Mouse (Mus musculus): ENCODE results near the gene Cfap44.
A peak's percentile ranks its signal among the peaks of the same experiment; 100 is the strongest.

The Cfap44 gene

DNA sequence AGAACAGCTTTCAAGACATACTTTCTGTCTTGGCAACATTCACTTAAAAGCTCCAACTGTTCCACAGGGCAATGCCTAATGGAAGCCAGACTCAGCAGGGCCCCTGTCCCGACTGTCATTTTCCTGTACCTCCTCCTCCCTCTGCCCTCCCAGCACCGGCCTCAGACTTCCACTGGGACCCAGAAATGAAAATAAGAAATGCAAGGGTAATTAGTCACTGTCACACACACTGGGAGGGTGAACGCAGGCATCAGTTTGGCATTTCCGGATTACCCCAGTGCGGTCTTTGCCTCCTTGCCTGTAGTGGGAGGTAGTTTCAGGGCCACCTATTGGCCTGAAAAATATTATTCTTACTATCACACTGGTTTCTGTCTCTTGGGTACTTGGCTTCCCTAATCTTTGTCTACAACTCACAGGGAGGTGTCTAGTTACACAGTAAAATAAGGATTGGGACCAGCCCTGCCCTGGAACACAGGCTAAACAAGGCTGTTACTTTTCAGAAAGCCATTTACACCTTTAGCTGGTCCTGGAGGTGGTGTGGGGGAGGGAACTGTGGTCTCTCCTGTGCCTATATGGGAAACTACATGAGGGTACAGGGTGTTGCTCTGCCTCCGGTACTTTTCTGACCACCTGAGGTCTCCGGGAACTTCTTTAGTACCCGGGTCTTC is 100.0 kb downstream of the Cfap44 start:
- no peak for DNase-seq (ENCODE audit: low read depth, low spot score)

DNA sequence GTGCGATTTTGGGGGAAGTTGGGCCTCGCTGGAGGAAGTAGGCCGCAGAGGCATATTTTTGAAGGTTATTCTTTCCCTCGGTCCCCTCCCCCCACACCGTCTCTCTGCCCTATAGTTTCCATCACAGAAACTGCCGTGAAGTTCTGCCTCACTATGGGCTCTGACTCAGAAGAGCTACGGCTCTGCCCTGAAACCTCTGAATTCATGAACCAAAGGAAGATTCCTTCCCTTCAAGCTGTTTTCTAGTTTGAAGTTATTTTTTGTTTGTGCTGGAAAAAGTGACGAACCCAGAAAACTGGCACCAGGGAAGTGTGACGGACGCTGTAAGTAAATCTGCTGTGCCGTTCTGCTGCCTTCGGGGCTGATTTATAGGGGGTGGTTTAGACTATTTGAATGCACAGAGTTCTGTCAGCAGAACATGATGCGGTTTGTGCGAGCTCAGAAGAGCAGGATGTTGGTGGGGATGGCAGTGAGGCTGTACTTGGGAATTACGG is 102.4 kb downstream of the Cfap44 start:
- no peak for DNase-seq (ENCODE audit: low read depth, low spot score)

DNA sequence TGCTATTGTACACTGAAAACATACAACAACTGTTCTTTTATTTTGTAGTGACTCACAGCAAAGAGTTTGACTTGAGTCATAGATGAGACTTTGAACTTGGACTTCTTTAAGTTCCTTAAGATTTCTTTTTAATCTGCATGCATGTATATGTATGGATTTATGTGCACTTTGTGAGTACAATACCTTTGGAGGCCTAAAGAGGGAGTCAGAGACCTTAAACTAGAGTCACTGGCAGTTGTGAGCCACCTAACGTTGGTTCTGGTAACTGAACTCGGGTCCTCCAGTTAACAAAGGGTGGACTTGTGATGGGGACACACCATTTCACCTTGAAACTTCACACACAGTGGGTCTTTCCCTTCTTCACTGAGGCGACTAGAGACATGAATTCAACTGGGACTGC is 103.9 kb downstream of the Cfap44 start:
- no peak for DNase-seq (ENCODE audit: low read depth, low spot score)

DNA sequence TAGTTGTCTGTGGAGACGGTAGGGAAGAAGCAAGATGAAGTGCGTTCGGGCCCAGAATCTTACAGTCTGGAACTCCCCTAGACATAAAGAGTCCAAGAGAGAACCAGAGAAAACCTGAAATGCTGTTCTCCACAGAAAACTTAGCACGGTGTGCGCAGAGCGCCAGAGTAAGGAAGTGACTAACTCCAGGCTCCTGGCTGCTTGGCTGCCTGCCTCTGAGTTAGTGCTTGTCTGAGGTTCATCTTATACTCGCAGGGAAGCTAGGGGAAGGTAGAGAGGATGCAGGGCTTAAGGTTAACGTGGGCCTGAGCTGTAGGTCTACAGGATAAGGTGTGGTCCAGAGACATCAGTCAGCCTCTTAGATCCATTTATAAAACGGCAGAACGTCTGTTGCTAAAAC is 107.2 kb downstream of the Cfap44 start:
- DNase-seq (ENCODE audit: low read depth, low spot score) = no peak

DNA sequence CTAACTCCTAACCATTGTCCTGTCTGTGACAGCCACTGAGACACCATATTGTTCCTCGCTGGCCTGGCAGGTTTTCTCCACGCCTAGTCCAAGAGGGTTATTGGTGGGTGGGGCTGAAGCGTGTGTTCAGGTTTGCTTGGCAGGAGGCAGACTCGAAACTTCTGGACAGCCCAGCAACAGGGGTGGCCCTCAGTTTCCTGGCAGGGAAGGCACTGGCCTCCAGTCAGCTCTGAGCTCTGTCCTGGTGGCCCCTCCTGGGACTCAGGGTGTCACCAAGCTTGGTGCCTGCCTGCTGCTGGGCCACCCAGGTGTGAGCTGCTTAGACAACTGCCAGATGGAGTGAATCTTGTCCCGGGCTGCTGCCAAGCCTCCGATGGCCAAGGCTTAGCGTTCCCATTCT is 107.7 kb downstream of the Cfap44 start:
- no peak for DNase-seq (ENCODE audit: low read depth, low spot score)

DNA sequence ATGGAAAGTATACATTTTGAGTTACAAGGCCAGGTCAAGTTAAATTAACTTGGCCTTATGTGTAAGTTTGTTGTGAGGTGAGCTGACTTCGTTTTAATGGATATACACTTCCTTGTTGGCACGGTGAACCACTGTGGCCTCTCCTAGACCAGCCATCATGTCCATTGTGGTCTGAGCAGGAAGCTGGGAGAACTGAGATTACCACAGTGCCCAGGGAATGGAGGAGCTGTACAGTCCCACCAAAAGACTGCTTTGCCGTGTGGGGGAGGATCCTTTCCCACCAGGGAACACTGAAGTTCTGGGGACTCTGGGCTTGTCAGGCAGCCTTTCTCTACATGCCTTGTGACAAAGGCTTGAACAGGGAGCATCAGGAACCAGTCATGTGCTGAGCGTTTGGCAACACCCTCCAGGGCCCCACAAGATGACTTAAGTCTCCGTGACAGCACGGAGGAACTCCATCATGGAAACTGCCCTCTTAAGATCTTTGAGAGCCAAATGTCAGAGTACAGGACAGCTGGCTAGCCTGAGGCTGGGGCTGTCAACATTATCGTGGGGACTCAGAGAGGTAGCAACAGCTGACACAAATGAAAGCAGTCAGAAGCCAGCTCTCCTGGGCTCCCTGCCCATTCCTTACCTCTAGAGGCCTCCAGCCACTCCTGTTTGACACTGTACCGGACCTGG is 108.4 kb downstream of the Cfap44 start:
- DNase-seq (ENCODE audit: low read depth, low spot score) = peak; percentile 22

DNA sequence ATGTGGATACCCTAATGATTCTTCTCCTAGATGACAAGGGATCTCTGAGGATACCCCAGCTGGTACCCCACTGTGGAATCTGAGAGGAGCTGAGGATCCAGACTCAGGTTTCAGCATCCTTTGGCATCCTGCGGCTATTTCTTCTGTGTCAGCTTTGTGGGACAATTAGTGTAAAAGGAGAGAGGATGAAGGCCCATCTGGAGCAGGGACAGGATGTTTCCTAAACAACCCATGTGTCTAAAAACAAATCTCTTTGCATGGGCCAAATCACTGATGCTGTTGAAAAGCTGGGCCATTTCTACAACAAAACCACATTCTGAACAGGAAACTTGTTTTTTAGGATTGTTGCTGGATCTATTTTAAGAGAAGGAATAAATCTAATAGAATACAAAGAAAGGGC is 110.6 kb downstream of the Cfap44 start:
- DNase-seq (ENCODE audit: low read depth, low spot score) = no peak

DNA sequence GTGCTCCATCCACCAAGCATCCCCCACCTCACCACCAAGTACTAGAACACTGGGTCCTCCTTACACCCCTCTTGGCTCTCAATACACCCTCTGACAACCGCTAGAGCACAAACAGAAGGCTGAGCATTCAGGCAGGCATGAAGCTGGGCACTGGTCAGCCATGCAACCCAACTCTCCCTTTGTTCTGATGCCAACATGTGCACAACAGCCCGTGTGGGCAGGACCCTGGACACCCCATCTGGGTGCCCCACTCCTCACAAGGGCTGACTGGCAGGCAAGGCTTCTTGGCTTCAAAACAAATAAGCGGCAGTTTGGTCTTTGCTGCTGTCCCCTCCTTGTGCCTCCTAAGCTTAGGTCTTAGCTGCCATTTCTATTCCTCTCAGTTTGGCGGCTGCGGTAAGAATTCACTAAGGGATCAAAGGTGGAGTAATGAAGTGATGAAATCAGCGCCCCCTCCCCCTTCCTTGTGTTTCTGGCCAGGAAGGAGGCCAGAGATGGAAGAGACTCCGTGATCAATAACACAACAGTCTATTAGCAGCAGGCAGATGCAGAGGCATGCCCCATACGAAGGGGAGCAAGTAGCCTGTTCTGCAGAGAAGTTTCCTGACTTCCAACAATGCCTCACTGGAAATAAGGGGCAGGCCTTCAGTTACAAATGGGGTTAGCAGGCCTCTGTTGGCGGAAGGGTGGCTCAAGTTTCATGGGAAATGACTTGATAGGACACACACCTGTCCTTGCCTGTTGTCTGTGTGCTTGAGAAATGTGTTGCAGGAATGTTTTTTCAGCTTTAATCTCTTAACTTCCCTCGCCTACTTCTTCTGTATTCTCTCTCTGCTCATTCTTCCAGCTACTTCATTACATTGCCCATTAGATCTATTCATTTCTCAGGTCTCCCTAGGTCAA is 112.7 kb downstream of the Cfap44 start:
- no peak for DNase-seq (ENCODE audit: low read depth, low spot score)

DNA sequence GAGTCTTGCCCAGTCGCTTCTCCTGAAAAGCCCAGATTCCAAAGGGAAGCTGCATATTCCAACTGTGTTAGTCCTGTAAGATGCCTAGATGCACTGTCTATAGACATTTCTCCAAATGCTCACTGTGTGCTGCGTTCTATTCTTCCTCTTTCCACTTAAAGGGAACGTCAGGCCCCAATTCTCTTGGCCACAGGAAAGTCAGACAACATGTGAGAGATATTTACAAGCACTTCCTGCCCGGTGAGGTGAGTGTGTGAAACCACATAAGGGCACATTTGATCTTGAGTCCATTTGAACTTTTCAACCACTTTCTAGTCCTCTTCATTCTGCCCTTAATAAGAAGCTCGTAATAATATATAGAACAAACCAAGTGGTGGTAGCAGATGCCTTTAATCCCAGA is 113.4 kb downstream of the Cfap44 start:
- no peak for DNase-seq (ENCODE audit: low read depth, low spot score)

DNA sequence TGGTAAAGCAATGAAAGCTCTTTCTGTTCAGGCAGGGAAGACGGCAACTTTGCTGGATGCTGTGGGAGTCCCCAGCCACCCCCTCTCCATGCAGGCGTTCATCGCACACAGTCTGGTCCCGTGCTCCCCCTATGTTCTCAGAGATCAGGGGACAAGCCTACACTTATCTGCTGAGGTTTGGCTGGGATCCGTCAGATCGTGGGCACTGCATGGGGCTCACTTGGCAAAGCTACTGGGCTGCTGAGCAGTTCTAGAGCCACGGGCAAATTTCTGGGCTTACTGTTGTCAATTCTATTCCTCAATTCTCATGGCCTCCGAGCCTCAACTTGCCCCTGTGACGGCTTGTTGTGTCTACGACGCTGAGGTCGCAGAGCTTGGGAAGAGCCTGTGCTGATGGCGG is 114.2 kb downstream of the Cfap44 start:
- DNase-seq (ENCODE audit: low read depth, low spot score) = no peak

DNA sequence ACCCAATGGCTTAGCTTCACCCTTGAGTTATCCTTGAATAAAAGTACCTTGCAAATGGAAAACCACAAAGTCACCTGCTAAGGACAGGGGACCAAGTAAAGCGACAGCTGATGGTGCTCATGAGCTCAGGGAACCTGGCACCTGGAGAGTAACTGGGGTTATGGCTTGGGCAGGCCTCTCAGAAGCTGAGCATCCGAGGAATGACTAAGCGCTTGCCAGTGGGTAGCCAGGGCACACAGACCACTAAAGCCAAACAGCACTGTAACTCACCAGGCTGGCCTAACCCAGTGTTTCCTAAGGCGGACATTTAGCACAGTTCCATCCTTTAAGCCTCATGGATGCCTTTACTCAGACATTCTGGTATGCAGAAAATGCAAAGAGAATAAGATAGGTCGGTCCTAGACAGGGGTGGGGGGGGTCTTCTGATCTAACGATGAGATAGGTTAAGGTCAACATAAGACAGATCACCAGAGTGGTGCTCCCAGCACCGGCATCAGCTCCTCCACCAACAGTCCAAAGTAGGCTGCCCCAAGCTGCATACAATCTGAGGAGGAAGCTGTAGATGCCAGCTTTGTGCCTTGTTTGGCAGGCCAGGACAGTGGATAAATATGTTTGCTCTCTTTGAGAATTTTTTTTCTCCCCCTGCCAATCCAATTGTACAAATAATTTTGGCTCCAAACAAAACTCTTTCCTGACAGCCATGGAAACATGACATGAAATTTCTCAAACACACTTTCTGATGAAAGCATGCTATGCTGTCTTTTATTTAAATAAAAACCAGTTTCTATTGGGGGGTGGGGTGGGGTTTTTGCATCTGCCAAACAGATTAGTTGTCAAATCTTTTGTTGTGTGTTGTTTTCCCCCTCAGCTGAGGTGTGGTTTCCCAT is 115.1 kb downstream of the Cfap44 start:
- DNase-seq (ENCODE audit: low read depth, low spot score) = no peak

DNA sequence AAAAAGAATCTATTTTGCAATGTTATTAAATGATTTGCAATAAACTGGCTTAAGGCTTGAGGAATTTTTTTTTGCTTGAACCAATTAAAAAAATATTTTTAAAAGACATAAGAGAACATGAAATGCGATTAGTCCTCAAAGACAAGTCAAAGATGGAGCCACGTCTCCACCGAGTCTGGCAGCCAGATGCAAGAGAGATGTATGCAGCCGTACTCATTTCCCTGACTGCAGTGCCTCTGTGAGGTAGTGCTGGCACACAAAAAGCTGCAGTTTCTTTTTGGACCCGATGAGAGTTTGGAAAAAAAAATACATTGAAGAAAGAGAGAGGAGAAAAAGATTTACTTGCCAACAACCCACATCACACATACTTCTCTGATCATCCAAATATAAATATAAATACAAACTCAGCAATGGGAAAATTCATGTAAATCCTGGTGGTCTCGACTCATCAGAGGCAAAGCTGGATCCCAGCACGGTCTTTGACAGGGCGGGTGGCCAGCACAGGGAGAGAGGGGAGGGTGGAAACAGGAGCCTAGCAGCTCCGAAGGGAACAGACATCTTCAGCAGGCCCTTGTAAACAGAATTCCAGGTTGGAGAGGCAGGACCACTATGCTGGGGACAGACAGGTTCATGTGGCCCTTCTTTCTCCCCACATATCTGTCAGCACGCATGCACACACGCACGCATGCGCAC is 116.1 kb downstream of the Cfap44 start:
- no peak for DNase-seq (ENCODE audit: low read depth, low spot score)

DNA sequence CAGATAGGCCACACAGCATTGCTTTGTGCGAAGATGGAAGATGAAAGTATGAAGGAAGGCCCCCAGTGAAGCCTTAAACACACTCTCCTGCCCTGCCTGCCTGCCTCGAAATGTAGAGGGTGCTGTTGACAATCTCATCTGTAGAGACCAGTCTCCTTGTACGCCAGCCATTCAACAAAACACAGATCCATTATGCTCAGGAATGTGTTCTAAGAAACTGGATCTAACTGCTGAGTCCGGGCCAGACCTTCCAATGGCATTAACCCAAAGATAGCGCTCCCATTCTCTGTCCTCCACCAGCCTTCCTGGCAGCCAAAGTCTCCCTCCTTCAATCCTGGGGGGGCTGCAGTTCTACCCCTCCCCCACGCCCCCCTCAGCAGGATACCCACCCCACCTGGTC is 121.9 kb downstream of the Cfap44 start:
- no peak for DNase-seq (ENCODE audit: low read depth, low spot score)

DNA sequence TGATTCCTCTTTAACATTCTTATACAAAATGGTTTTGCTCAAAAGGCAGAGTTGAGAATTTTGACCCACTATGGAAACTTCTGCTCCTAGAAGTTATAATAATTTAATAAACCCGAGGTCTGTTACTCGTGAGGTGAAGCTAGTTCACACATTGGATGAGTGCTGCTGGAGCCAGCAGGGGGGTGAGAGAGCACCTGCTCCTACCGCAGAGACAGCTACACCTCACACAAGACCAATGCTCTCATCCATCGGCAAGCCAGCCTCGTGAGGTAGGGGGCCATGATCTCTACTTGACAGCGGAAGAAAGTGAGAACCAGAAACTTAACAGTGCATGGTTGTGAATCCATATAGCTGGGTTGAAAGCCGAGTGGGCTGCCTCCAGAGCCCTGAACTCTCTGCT is 129.0 kb downstream of the Cfap44 start:
- DNase-seq (ENCODE audit: low read depth, low spot score) = no peak

DNA sequence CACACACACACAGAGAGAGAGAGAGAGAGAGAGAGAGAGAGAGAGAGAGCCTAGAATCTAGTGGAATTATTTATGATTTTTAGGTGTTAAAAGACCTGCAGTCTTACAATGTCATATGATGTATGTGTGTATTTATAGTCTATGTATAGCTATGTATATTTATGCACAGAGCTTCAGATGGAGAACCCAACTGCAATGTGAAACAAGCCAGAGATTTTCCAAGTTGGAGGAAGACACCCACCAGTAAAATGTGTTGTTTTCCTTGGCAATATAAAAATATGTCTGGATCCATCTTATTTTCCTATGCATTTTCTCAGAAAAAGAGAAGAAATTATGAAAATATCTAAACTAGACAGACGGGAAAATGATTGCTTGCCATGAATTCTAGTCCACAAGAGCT is 131.4 kb downstream of the Cfap44 start:
- no peak for DNase-seq (ENCODE audit: low read depth, low spot score)

DNA sequence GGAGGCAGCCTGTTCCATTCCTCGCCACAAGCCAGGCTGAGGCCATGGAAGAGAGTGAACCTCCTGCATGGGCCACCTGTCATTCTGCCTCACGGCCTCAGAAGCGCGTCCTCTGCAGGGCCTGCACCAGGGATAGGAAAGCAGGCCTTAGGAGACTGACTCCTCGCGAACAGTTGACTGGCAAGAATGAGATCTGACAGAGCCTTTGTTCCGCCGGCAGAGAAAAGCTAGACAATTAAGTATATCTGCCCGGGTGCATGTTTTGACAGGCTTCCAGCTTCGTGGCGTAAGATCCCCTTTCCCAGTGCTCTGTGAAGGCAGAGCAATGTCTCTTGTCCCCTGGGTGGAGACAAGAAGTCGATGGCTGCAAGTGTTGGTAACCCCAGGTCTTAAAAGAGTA is 132.1 kb downstream of the Cfap44 start:
- no peak for DNase-seq (ENCODE audit: low read depth, low spot score)

DNA sequence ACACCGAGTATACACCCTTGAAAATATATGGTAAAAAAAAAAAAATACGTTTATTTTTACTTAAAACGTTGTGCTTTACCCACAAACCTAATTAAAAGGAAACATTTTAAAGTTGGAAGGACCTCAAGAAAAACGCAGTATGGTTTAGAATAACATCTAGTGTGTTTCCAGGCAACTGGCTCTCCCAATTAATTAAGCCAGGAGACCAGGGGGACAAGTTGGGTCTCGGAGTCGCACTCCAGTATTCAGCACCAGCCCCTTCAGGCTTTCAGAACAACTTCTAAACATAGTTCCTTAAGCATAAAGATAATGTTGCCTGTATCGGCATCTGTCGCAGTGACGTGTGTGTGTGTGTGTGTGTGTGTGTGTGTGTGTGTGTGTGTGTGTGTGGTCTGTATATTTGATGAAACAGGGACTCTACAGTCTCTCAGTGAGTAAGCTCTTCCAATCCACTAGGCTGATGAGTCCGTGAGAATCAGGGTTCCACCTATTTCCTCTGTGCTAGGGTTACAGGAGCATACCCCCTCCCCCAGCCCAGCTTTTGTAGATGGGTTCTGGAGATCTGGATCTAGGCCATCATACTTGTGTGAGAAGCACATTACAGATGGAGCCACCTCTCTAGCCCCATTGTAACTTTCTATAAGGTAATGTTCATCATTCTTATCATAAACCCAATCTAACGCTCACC is 132.8 kb downstream of the Cfap44 start:
- DNase-seq (ENCODE audit: low read depth, low spot score) = no peak

DNA sequence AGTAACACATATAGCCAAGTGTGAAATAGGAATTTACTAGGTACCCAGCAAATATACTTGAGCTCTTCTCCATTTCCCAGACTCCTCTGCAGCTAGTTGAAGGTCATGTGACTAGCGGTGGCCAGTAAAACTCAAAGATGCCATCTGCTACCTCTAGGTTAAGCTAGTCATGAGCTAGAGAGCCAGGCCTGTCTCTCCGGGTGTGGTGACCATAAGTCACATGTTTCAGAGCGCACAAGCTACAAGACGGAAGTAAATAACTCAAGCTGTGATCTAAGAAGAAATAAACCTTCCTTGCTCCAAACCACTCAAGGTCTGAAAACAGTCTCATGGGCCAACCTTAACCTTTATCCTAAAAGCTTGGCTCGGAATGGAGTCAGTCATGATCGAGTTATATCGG is 134.4 kb downstream of the Cfap44 start:
- DNase-seq (ENCODE audit: low read depth, low spot score) = no peak

DNA sequence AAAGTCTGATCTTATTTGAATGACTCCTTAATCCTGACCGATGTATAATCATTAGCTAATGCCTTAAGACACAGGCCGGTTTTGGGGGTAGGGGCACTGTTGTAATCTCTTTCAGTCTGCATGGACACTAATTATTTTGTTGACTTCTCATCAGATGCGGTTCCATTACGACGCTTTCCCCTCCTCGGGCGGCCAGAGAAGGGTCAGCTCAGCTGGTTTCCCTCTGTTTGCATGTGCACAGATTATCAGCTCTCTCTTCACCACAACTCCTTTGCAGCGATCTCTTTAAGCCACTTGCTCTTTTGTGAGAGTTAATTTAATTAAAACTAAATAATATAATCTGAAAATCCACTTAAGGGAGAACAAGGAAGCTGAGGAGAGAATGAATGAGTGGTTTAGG is 135.1 kb downstream of the Cfap44 start:
- no peak for DNase-seq (ENCODE audit: low read depth, low spot score)

DNA sequence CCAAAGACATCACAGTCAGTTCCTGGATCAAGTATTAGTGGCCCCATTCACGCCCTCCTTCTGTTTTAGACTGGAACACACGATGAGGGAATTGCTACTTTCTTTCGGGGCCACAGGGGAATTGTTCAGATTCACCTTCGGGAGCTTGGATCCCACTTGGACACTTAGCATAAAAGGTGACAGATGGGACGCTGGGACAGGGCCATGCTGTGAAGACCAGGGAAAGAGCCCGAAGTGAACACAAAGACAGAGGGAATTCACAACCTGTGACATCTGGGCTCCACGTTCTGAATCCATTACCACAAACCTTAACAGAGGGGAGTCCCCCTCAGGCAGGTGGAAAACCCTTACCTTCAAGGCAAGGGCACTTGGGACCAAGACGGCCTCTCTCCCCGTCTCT is 135.6 kb downstream of the Cfap44 start:
- no peak for DNase-seq (ENCODE audit: low read depth, low spot score)
